Mouse (Mus musculus) cerebellum, adult 9-10 months (tissue): ENCODE results near the gene Eml1.
"Not testable (repeated sequence)": the region's sequence is repeated elsewhere in the genome, so short reads cannot be mapped to it uniquely, and the experiment has no call there.

ENCODE experiments used
- DNase-seq: peaks from one replicate; pipeline ENCODE4 v3.0.0; 2022

Gene Eml1

DNA sequence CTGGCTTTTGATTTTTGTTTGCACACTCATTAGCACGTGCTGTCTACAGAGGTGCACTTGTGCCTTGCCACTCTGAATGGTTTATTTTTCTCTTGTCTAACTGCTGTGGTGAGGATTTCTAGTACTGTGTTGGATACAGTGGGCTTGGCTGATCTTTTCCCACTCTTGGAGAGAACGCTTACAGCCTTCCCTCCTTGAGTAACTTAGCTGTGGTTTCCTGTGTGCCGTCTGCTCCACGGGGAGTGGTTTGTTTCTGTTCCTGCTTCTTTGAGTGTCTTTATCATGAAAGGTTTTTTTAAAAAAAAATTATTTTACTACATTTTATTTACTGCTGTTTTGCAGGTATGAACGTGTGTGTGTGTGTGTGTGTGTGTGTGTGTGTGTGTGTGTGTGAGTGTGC is 108.0 kb downstream of the Eml1 start:
- DNase-seq: no peak

DNA sequence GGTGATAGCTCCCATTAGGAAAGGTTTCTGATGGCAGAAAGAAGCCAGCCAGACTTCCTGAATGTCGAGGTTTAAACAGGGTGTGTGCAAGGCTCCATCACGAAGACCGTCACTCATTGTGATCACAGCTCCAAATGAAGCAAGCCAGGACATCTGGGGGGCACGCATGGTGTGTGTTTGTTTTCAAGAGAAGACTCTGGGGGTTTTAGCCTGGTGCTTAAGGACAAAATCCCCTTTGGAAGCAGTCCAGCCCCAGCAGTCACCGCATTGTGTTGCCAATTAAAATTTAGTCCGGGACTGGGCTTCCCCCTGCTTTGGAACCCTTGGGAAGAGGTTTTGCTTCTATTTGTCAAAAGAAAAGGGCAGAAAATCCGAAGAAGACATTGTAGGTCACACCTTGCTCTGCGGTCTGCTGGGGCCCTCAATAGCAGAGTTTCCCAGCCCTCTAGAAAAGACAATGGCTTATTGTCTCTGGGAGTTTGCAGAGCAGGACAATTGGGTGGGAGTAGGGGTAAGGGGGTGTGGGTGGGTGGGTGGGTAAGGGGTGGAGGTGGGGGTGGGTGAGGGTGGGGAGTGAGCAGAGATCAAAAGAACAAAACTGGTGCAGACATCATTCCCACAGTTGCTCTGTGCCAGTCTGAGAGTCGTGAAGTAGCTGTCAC is 110.1 kb downstream of the Eml1 start:
- no peak for DNase-seq

DNA sequence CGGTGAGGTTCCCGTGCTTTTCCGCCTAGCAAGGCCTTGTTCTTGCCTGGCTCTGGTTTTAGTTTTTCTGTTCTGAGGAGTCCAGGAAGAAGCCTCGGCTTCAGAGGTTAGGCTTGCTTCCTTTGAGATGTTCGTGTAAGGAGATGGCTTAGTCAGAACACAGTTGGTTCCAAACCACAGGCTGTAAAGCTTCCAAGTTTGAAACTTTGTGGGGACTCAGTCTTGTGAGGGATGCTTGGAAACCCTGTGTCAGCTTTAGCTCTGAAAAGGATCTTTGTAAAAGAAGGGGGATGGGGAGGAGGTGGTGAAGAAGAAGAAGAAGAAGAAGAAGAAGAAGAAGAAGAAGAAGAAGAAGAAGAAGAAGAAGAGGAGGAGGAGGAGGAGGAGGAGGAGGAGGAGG is 118.3 kb downstream of the Eml1 start:
- DNase-seq: no peak

DNA sequence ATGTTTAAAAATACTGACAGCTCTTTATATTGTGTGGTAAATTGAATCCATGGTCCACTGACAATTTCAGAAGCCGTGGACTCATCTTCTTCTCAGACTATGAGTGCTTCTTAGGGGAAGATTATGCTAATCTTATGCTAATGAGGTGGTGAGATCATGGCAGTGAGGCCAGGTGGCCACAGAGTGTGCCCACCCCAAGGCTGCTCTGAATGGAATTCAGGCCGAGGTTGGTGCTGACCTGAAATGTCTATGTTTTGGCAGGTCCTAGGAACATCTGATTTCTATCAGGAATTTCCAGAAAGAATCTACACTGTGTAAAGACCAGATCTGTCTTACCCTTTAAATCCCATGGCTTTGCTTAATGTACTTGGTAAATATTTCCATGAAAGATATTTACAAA is 119.0 kb downstream of the Eml1 start:
- peak; percentile 20 for DNase-seq

DNA sequence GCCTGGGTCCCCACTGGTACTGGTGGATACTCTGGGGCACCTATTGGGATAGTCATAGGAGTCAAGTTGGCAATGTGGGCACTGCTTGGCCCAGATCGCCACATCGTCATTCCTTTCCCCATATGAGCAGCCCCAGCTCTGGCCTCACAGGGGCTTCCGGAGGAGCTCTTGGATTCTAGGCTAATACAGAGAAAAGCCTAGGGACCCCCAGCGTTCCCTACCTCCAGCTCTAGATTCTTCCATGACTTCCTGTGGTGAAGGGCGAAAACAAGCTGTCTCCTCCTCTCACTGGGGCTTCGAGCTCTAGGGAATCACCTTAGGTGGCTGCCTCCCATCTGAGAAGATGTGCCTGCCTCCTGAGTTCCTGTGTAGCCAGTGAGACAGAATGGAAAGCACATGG is 119.6 kb downstream of the Eml1 start:
- peak; percentile 19 for DNase-seq

DNA sequence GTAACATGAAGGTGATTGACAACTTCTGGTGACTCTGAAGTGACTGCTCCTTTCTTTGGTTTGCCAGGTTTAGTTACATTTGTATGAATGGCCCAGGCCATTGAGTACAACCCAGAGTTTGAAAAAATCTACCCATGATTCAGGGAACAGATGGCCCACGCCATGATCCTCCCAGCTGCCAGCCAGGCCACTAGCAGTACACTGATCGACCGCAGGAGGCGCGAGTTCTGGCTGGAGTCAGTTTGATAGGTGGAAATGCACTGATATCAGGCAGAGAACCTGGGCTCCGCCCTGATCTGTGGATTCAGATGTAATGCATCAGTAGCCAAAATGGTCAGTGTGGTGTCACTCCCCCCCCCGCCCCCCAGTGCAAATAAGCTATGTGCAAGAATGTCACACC is 120.2 kb downstream of the Eml1 start:
- peak; percentile 92 for DNase-seq

DNA sequence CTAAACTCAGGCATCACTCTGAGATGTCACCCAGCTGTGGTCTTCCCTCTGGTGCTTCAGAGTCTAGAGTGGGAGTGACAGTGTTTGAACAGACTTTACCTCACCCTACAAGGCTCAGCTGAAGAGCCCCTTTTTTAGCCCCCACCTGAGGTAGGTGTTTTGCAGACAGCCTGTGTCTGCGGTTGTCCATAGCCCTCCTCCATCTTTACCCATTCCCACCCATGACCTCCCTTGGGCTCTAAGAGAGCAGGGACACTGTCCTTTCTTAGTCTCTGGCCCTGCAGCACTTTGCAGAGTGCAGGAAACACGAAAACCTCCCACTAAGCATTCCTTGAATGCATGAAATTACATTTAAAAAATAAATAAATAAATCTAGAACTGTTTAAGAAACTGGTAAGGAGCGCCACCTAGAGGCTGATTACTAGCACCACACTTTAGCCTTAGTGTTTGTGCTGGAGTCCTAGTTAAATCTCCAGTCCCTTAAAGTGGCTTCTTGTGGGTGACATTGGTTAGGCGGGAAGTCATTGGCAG is 123.3 kb downstream of the Eml1 start:
- peak; percentile 84 for DNase-seq

DNA sequence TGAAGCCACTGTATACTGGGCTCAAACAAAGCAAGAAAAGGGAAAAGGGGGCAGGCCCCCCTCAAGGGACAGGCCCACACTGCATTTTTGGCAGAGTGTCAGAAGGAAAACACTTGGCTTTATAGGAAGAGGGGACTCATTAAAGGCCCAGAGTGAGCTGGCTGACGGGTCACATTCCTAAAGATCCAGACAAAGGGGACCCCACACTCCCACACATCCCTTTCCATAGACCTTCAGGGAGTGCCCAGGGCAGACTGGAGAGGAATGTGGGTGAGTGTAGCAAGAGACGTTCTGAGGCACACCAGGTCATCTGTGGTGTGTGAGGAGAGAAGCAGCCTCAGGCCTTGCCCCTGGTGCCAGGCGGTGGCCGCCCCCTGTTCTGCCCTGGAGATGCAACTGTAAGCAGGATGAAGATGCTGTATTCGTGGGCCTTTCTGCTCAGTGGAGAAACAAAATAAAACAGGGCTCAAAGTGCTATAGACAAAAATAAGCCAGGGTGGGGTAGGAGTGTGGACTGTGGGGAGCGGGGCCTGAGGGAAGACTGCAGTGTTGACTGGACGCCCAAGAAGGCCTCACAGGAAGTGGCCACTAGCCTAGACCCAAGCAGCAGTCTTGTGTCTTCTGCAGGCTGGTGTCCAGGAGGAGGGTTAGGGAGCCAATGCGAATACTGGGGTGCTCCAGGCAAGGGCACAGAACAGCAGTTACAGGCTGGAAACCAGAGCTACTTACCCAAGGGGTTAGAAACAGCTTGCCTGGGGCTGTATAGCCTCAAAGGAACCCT is 124.9 kb downstream of the Eml1 start:
- DNase-seq: no peak

DNA sequence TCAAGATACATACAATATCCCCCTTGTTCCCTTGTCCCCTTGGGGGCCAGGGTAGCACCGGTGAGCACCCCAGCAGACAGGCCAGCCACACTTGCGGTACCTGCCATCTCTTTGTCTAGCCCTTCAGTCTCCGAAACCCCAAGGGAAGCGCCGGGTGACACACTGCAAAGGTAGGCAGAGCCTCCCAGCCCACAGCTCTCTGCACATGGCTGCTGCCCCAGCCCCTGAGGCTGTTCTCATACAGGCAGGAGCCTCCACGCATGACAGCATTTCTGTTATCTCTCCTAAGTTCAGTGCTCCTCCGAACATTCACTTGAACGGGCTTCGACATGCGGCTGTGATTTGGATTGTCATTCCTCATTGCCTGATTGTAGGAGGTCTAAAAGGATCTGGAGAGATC is 132.3 kb downstream of the Eml1 start:
- no peak for DNase-seq

DNA sequence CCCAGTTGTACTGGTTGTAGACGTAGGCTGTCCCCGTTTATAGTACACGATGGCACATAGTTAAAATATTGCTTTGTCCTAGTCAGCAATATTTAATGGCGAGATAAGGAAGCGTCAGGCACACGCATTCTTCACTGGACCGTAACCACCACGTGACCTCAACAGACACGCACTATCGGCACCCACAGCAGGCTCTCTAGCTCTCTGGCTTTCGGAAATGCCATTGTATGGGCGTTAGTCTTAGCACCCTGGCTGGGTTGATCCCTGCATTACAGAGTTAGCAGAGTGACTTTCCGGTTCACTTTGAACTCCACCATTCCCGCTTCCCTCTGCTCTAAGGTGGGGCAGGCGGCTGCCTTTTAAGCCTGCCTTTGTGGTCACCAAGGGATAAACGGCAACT is 132.8 kb downstream of the Eml1 start:
- DNase-seq: no peak

DNA sequence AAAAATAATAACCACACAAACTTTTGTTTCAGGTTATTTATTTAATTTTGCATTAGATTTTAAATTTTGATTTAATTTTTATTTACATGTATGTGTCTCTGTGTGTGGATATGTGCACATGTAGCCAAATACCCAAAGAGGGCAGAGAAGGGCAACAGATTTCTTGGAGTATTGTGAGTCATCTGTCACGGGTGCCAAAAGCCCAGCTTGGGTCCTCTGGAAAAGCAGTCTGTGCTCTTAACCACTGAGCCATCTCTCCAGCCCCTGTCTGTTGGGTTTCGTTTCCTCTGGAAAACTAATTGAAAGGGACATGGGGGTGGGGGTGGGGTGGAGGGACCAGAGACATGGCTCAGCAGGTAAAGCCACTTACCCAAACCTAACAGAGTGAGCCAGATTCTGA is 135.1 kb downstream of the Eml1 start:
- no peak for DNase-seq

DNA sequence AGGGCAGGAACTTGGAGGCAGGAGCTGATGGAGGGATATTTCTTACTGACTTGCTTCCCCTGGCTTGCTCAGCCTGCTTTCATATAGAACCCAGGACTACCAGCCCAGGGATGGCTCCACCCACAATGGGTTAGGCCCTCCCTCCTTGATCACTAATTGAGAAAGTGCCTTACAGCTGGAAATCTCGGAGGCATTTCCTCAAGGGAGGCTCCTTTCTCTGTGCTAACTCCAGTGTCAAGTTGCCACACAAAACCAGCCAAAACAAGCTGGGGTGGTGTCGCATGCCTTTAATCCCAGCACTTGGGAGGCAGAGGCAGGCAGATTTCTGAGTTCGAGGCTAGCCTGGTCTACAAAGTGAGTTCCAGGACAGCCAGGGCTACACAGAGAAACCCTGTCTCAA is 136.3 kb downstream of the Eml1 start:
- not testable (repeated sequence) for DNase-seq

DNA sequence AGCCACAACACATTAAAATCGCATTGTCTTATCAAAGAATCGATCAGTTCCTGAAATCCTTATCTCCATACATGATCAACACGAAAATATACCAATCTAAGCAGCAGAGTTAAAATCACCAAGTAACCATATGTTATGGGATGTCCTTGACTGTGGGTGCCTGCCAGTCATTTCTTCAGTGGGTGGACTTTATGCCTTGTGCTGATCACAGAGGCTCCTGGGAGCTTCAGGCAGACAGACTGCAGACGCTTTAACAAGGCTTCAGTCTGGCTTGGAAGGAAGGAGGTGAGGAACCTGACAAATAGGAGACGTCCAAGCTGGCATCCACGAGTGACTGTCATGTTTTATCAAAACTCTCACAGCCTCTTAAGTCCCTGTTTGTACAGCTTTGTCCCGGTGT is 139.8 kb downstream of the Eml1 start:
- DNase-seq: no peak

DNA sequence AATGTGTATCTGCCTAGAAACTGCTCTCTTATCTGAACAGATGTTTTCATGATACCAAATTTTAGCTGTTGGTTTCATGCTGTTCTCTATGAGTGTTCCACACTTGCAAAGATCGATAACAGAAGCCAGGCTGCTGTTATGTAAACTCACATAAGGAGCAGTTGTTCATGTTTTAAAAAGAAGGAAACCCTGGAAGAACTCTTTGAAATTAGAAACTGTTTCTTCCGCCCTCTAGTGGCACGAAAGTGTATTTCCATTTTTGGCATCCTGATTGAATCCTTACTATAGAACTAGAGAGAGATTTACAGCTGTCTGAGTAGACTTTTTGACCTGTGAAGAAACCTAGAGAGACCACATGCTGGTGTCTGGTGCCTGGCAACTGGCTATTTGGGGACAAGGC is 140.3 kb downstream of the Eml1 start:
- peak; percentile 52 for DNase-seq

DNA sequence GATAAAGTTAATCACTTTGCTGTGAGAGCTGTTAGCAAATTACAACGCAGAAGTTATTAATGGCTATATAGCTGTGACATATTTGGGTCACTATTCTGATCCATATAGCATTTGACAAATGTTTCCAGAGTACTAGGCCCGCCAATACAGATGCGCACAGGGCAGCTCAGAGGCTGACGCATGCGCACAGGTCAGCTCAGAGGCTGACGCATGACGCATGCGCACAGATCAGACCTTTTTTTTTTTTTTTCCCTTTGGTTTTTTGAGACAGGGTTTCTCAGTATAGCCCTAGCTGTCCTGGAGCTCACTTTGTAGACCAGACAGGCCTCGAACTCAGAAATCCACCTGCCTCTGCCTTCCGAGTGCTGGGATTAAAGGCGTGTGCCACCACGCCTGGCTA is 144.7 kb downstream of the Eml1 start:
- DNase-seq: no peak

DNA sequence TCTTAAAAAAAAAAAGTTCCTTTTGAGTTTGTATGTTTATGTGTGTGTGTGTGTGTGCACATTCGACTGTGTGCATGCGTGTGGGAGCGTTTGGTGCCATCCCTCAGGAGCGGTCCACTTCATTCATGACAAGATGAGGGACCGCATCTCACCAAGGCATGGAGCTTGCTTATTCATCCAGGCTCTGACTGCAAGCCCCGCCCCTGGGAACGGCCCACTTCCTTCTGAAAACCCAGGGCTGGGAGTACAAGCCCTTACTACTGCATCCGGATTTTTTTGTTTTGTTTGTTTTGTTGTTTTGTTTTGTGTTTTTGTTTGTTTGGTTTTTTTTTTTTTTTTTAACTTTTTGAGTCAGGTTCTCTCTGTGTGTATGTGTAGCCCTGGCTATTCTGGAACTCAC is 148.6 kb downstream of the Eml1 start:
- no peak for DNase-seq

DNA sequence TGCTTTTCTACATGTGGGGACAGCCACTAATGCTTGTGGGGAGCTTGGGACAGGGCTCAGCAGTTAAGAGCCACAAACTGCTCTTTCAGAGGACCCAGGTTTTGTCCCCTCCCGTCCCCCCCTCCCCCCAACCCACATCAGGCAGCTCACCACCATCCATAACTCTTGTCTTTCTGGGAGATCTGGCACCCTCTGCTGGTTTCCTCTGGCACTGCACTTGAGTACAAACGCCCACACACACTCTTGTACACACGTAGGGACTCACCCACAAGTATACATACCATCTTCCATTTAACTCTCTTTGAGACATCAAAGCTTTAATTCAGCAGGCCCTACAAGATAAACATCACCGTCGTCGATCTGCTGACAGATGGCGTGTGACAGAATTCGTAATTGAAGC is 158.5 kb downstream of the Eml1 start:
- DNase-seq: peak; percentile 31

DNA sequence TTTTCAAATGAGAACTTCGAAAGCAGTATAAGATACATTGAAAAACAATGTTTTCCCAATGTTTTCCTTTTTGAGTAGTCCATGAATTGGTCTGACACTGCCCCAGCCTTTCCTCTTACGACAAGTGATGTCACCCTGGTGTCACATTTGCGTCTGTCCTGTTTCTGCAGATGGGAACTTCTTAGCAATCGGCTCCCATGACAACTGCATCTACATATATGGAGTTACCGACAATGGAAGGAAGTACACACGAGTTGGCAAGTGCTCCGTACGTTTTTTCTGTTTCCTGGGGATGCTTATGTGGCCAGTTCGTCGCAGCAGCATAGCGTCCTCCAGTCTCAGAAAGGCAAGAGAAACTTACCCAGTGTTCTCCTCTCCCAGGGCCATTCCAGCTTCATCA is 163.7 kb downstream of the Eml1 start:
- DNase-seq: no peak

DNA sequence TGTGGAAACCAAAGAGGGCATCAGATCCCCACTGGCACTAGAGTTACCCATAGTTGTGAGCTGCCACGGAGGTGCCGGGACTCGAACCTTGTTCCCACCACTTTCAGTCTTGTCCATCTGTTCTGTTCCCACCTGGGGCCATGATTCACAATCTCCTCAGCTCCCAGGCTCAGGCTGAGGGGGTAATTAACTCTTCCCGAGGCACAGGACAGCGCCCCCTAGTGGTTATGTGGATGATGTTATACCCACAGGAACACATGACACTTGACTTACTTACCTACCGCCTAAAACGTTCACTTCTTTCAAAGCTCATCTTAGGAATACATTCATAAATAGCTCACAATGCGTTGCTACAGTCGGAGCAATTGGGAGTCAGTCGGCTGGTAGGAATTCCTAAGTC is 165.7 kb downstream of the Eml1 start:
- no peak for DNase-seq

DNA sequence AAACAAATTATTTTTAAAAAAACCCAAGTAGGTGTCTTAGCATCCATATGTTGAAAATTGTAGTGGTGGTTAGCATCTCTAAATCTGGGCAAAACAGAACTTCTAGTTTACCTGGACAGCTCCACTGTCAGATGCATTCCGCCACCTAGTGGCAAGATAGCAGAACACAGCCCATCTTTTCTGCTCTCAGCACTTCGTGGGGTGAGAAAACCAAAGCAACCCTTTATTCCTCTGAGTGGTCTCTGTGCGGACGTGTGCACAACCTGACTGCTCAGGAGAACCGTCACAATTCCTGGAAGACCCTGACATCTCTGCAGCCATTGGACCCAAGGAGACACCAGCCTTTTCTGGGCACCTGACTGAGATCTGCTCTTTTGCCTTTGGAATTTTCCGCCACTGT is 170.3 kb downstream of the Eml1 start:
- peak; percentile 69 for DNase-seq

DNA sequence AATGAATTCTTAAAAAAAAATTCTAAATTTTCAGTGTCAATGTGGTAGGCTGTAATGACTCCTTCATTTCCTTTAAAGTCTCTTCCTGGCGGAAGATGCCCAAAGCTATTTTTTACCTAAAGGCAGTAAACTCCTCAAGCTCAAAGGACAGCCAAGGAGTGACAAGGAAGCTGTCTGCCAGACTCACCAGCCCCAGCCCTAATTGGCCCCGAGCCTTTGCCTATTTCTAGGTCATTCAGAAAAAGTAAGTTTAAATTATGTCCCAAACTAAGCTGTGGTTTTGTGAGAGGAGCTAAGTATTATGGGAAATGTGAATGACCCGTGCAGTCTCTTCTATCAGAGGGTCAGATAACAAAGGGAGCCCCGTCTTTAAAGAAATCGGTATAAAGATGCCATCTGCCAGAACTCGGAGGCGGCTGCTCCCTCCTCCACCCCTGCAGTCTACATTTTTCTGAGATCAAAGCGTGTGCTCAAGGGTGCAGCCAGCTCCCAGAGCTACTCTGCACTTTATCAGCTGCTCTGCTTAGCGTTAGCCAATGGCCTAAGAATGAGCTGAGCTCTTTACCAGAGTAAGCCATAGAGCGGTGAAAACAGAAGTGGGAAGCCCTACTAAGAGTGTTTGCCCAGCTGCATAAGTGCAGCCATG is 175.9 kb downstream of the Eml1 start:
- no peak for DNase-seq

DNA sequence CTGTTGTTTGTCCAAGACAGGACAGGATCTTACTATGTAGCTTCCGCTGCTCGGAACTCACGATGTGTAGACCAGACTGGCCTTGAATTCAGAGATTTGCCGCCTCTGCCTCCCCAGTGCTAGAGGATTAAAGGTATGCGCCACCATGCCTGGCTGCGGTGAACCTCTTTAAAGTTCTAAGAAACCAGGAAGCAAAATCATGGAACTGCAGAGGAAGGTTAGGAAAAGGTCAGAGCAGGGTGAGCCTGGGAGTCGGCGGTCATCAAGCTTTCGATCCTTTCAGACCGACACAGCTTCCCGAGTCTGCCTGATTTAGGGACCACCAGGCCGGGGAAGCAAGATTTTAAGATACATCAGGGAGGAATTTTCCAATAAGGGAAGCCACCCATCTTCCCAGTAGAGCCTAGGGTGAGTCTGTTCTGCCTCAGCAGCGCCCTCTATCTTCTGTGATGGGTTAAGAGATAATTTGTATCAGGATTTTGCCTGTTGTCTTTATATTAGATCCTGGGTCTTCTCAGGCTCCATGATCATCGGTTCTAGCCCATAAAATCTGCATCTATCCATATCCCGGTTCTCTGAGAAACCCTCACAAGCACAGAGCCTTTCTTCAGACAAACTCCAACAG is 176.6 kb downstream of the Eml1 start:
- no peak for DNase-seq

DNA sequence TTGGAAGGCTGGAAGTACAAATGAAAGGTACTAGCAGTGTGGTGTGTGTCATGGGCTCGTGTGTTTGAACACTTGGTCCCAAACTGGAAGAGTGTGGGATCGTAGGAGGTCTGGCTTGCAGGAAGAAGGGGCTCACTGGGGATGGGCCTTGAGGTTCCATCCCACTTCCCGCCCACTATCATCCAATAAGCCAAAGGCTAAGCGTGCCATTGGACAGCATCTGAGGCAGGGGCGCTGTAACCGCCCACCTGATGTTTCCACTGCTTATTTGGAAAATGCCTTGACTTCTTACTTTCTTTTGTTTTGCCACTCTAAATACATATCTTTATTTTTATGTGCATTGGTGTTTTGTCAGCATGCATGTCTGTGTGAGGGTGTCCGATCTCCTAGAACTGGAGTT is 181.0 kb downstream of the Eml1 start:
- DNase-seq: no peak

DNA sequence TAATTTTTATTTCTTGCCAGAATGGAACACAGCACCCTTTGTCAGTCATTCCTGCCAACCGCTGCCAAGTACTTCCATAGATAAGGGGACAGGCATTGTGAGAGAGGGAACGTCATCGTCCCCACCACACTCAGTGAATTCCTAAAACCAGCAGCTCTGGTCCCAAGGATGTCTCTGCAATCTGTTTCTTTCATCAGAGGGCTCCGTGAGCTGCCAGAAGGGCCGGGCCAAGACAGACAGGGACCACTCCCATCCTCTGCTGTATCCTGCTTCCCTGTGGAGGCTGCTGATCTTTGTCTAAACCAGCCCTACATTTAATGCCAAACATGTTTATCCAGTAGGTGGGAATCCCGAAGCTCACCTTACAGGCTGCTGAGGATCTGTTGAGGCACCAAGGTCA is 182.3 kb downstream of the Eml1 start:
- DNase-seq: no peak
